9 mouse cellular contexts compared by ENCODE assay signal in genomic region chr6:125218963-125219362, GRCm38 (mm10). TPM values are rescaled to one million over a fixed set of nuclear protein-coding genes. Genes with fewer than 3 reads are reported as not detected.
DNase-seq lines count a peak whose midpoint lies in the region; ATAC-seq and TF ChIP-seq lines count a peak whose summit lies in the region.
"Had no signal": no experiment of that assay in that cellular context is flagged by ENCODE, and none has a peak within 500 bp of the region (broad histone marks: within the 10 kb centered on the region; RNA-seq: fewer than 3 reads in every experiment).

No protein-coding gene starts in this region.

- H3K9me3 ChIP-seq in hindbrain, embryonic 11.5 days (ENCODE audit: control insufficient read depth, low read length), result no peaks in the 10 kb centered on the region
- H3K9me3 ChIP-seq in hindbrain, embryonic 16.5 days (ENCODE audit: control insufficient read depth, low read length), result no peaks in the 10 kb centered on the region
- H3K9me3 ChIP-seq: megakaryocyte, embryonic 14.5 days had no signal

- H3K4me2 ChIP-seq in hindbrain, embryonic 11.5 days (replicated peaks; ENCODE audit: low read depth, low read length), result no peak overlapping the region
- no peak overlapping the region for H3K4me2 ChIP-seq in hindbrain, embryonic 16.5 days (ENCODE audit: low read length)

- ATAC-seq in hindbrain, embryonic 11.5 days (ENCODE audit: low FRiP score), result no peak
- ATAC-seq in hindbrain, embryonic 16.5 days, result no peak
- peak; percentile 34 for ATAC-seq in neutrophil, adult 5-6 weeks (ENCODE audit: extremely low read depth, insufficient number of reproducible peaks, low FRiP score, poor library complexity, severe bottlenecking)

- TF ChIP-seq POLR2A in brain, embryonic 14.5 days (IDR thresholded peaks at IDR 0.05; ENCODE audit: borderline replicate concordance, extremely low read depth, insufficient read depth, insufficient read length, poor library complexity, severe bottlenecking), result no peak

- H3K27me3 ChIP-seq in hindbrain, embryonic 11.5 days (ENCODE audit: control insufficient read depth, insufficient read depth, low read length), result no peaks in the 10 kb centered on the region
- peaks cover under 1% of the 10 kb centered on the region; the same call in 1 of the 2 replicates for H3K27me3 ChIP-seq in hindbrain, embryonic 16.5 days (replicated peaks; ENCODE audit: control insufficient read depth, insufficient read depth, low read length)
- H3K27me3 ChIP-seq: megakaryocyte, embryonic 14.5 days had no signal

- no peak overlapping the region for H3K27ac ChIP-seq in hindbrain, embryonic 11.5 days (ENCODE audit: low read depth, low read length)
- H3K27ac ChIP-seq in hindbrain, embryonic 16.5 days (ENCODE audit: low read depth, low read length), result no peak overlapping the region
- H3K27ac ChIP-seq in left cerebral cortex, adult 2 months, result no peak overlapping the region

- no peak overlapping the region for H3K9ac ChIP-seq in hindbrain, embryonic 11.5 days (ENCODE audit: low read depth, low read length)
- H3K9ac ChIP-seq in hindbrain, embryonic 16.5 days (ENCODE audit: low read depth, low read length), result no peak overlapping the region

- DNase-seq in hindbrain, embryonic 11.5 days (ENCODE audit: low spot score), result peak; percentile 70
- peak; percentile 62 to 76 for DNase-seq in CD8-positive naive resting alpha-beta T cell, adult 2 months (ENCODE audit: low read depth in 2 of 2, low spot score in 2 of 2)
- DNase-seq in brain, embryonic 14.5 days (ENCODE audit: low read depth), result peak; percentile 66
- DNase-seq in frontal cortex, postnatal 25 days (ENCODE audit: low spot score in 2 of 2), result peak; percentile 32 to 40
- peak; percentile 60 to 64 for DNase-seq in left cerebral cortex, adult 2 months (ENCODE audit: extremely low spot score in 1 of 2, low spot score in 2 of 2)
- peak; percentile 79 for DNase-seq in thymus, postnatal 4 days

- H3K36me3 ChIP-seq in hindbrain, embryonic 11.5 days (ENCODE audit: control insufficient read depth, insufficient read depth, low read length), result no peaks in the 10 kb centered on the region
- no peaks in the 10 kb centered on the region; the same call in 1 of the 2 replicates for H3K36me3 ChIP-seq in hindbrain, embryonic 16.5 days (ENCODE audit: control insufficient read depth, insufficient read depth, low read length)

- WGBS in hindbrain, embryonic 11.5 days, result 80% methylated on average over 4 of the region's 4 CpGs
- WGBS in hindbrain, embryonic 16.5 days, result 77% methylated on average over 4 of the region's 4 CpGs

- H3K4me3 ChIP-seq in hindbrain, embryonic 11.5 days (ENCODE audit: low read depth, low read length), result no peak overlapping the region
- H3K4me3 ChIP-seq in hindbrain, embryonic 16.5 days (ENCODE audit: low read length), result no peak overlapping the region
- no peak overlapping the region for H3K4me3 ChIP-seq in left cerebral cortex, adult 2 months
- H3K4me3 ChIP-seq: megakaryocyte, embryonic 14.5 days had no signal

- TF ChIP-seq CTCF in brain, embryonic 14.5 days (IDR thresholded peaks at IDR 0.05; ENCODE audit: borderline replicate concordance, extremely low read depth, insufficient read depth, insufficient read length), result peak; percentile 58; the same call in 1 of the 2 replicates
- peak; percentile 90 for TF ChIP-seq CTCF in left cerebral cortex, adult 2 months (IDR thresholded peaks at IDR 0.05)

- H3K4me1 ChIP-seq in hindbrain, embryonic 11.5 days (replicated peaks; ENCODE audit: control insufficient read depth, insufficient read depth, low read length), result no peaks in the 10 kb centered on the region
- peaks cover 10% of the 10 kb centered on the region for H3K4me1 ChIP-seq in hindbrain, embryonic 16.5 days (ENCODE audit: control insufficient read depth, insufficient read depth, low read depth, low read length)

- intact Hi-C loops in left cerebral cortex, adult 2 months (cut with DNase I), result loop anchor here (1.0 to 5.0 kb wide), 2 partner anchors 52 to 1423 kb away; no protein-coding TSS in a partner anchor

RNA-seq across cellular contexts. Expression of gene Vamp1, which starts 3.6 kb away (rescaled TPM):
- 1.7 and 2.3 TPM in 2 replicates for polyA plus RNA-seq in hindbrain, embryonic 11.5 days (2014; fragmentation: Nextera tagmentation; extraction: Ambion mirVana)
- polyA plus RNA-seq in hindbrain, embryonic 16.5 days (2015; fragmentation: Nextera tagmentation; extraction: Ambion mirVana), result 41.2 and 52.8 TPM in 2 replicates
- 19.9 and 22.3 TPM in 2 replicates for polyA plus RNA-seq in brain, embryonic 14.5 days (2012; rRNA removed)
- total RNA-seq in left cerebral cortex, adult 2 months (2021), result 100 to 1,000 TPM; 125 to 128 TPM
- 56.0 and 57.8 TPM in 2 replicates for total RNA-seq in neutrophil, adult 5-6 weeks (2017)

RNA-seq across cellular contexts. Expression of gene Tapbpl, which starts 12.7 kb away (rescaled TPM):
- polyA plus RNA-seq in hindbrain, embryonic 11.5 days (2014; fragmentation: Nextera tagmentation; extraction: Ambion mirVana), result 1.0 and 2.2 TPM in 2 replicates
- polyA plus RNA-seq in hindbrain, embryonic 16.5 days (2015; fragmentation: Nextera tagmentation; extraction: Ambion mirVana), result 7.7 and 9.1 TPM in 2 replicates
- polyA plus RNA-seq in brain, embryonic 14.5 days (2012; rRNA removed), result 2.7 and 3.1 TPM in 2 replicates
- total RNA-seq in left cerebral cortex, adult 2 months (2021), result 1 to 10 TPM; 5.0 to 6.0 TPM
- total RNA-seq in neutrophil, adult 5-6 weeks (2017), result 22.1 and 24.0 TPM in 2 replicates

RNA-seq across cellular contexts. Expression of gene Cd27, which starts 17.8 kb away (rescaled TPM):
- polyA plus RNA-seq in hindbrain, embryonic 11.5 days (2014; fragmentation: Nextera tagmentation; extraction: Ambion mirVana), result 0.52 and 1.2 TPM in 2 replicates
- polyA plus RNA-seq in hindbrain, embryonic 16.5 days (2015; fragmentation: Nextera tagmentation; extraction: Ambion mirVana), result 1.1 and 1.4 TPM in 2 replicates
- polyA plus RNA-seq in brain, embryonic 14.5 days (2012; rRNA removed), result 0.15 and 0.24 TPM in 2 replicates
- not detected for total RNA-seq in left cerebral cortex, adult 2 months (2021)
- 23.3 and 25.0 TPM in 2 replicates for total RNA-seq in neutrophil, adult 5-6 weeks (2017)

RNA-seq across cellular contexts. Expression of gene Mrpl51, which starts 27.4 kb away (rescaled TPM):
- polyA plus RNA-seq in hindbrain, embryonic 11.5 days (2014; fragmentation: Nextera tagmentation; extraction: Ambion mirVana), result 184 and 189 TPM in 2 replicates
- 140 and 154 TPM in 2 replicates for polyA plus RNA-seq in hindbrain, embryonic 16.5 days (2015; fragmentation: Nextera tagmentation; extraction: Ambion mirVana)
- polyA plus RNA-seq in brain, embryonic 14.5 days (2012; rRNA removed), result 48.9 and 54.4 TPM in 2 replicates
- total RNA-seq in left cerebral cortex, adult 2 months (2021), result 10 to 100 TPM; 69.1 to 74.5 TPM
- 23.8 and 25.4 TPM in 2 replicates for total RNA-seq in neutrophil, adult 5-6 weeks (2017)

RNA-seq across cellular contexts. Expression of gene Ncapd2, which starts 27.5 kb away (rescaled TPM):
- polyA plus RNA-seq in hindbrain, embryonic 11.5 days (2014; fragmentation: Nextera tagmentation; extraction: Ambion mirVana), result 109 and 110 TPM in 2 replicates
- 37.7 and 50.2 TPM in 2 replicates for polyA plus RNA-seq in hindbrain, embryonic 16.5 days (2015; fragmentation: Nextera tagmentation; extraction: Ambion mirVana)
- polyA plus RNA-seq in brain, embryonic 14.5 days (2012; rRNA removed), result 169 and 213 TPM in 2 replicates
- 10 to 100 TPM; 22.6 to 23.4 TPM for total RNA-seq in left cerebral cortex, adult 2 months (2021)
- 42.5 and 66.2 TPM in 2 replicates for total RNA-seq in neutrophil, adult 5-6 weeks (2017)
